Mouse (Mus musculus) intestine, embryonic 15.5 days (tissue): ENCODE measurements at regions not wholly inside any gene's neighbourhood (a gene's known extent, or its start where the extent isn't known, plus 50 kb on each side); places are given as distances from the start of the nearest gene placed in this dataset.

Source experiments
- ATAC-seq: fragments of 200-750 bp; cut with Nextera tagmentation; 2 replicates; pipeline ENCODE4 v1.8.0; 2017; ENCODE audit warnings: moderate TSS enrichment, moderate library complexity
- H3K27ac ChIP-seq: fragments of 300-500 bp; sonication (generic); 2 replicates; pipeline ENCODE4 v1.5.1; 2015; ENCODE audit warnings: mild to moderate bottlenecking, inconsistent platforms
- H3K27me3 ChIP-seq: fragments of 300-500 bp; sonication (generic); replicated peaks from 2 replicates; pipeline ENCODE4 v1.6.1; 2015; ENCODE audit warnings: inconsistent platforms
- H3K36me3 ChIP-seq: fragments of 300-500 bp; sonication (generic); 2 replicates; pipeline ENCODE4 v1.6.1; 2015; ENCODE audit warnings: inconsistent platforms
- H3K4me1 ChIP-seq: fragments of 300-500 bp; sonication (generic); replicated peaks from 2 replicates; pipeline ENCODE4 v1.6.1; 2015; ENCODE audit warnings: inconsistent platforms
- H3K4me2 ChIP-seq: fragments of 300-500 bp; sonication (generic); replicated peaks from 2 replicates; pipeline ENCODE4 v1.6.1; 2015; ENCODE audit warnings: mild to moderate bottlenecking, inconsistent platforms
- H3K4me3 ChIP-seq: fragments of 300-500 bp; sonication (generic); replicated peaks from 2 replicates; pipeline ENCODE4 v1.5.1; 2015; ENCODE audit warnings: inconsistent platforms
- H3K9ac ChIP-seq: fragments of 300-500 bp; sonication (generic); 2 replicates; pipeline ENCODE4 v1.6.1; 2015; ENCODE audit warnings: inconsistent platforms
- H3K9me3 ChIP-seq: fragments of 300-500 bp; sonication (generic); 2 replicates; pipeline ENCODE4 v1.6.1; 2016; ENCODE audit warnings: inconsistent platforms
- WGBS: fragments of 180-500 bp; shearing (Covaris S2); methylation state at CpG from one replicate; pipeline ENCODE4 v1.1.7; 2015; 5-methylcytosine and 5-hydroxymethylcytosine counted together

DNA sequence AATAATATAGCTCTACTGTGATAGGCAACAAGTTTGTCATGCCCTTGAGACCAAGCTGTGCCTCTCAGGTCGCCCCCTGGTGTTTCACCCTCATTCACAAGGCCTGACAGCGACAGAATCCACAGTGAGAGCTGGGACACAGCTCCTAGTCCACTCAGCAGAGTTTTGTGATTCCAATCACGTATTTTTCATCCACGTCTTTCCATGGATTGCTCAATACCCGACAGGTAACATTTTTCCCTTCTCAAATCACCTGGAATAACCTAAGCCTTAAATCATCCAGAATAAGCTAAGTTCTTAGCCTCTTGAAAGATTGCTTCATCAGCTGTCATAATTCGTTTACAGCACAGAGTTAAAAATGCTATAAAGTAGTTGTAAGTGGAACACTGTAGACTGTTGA, 211.3 kb downstream of the Ccdc91 start:
- ATAC-seq: no peak
- Histone ChIP-seq H3K9me3 (no peaks in the 10 kb centered on the region), H3K9ac (no peak overlapping the region), H3K27ac (no peak overlapping the region), H3K4me2 (no peak overlapping the region), H3K4me1 (no peaks in the 10 kb centered on the region), H3K27me3 (no peaks in the 10 kb centered on the region), H3K36me3 (no peaks in the 10 kb centered on the region), H3K4me3 (no peak overlapping the region)
- WGBS: 76% methylated on average over 6 of the region's 6 CpGs

DNA sequence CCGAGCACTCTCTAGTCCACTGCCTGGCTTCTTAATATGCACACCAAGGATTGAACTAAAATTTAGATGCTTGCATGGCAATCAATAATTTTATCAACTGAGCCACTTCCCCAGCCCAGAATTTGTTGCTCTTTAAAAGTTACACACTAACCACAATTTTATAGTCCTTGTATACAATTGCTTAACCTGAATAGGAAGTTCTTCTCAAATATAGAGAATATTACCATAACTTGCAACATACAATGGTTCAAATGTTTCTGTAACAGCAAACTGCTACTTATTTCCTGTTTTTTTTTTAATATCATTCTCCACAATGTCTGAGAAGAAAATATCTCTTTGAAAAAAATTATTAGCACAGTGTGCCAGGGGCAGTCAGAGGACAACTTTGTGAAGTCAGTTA, 222.6 kb downstream of the Ccdc91 start:
- Histone ChIP-seq H3K9ac (no peak overlapping the region), H3K4me2 (no peak overlapping the region), H3K9me3 (no peaks in the 10 kb centered on the region), H3K4me3 (no peak overlapping the region), H3K36me3 (no peaks in the 10 kb centered on the region), H3K27me3 (no peaks in the 10 kb centered on the region), H3K4me1 (no peaks in the 10 kb centered on the region), H3K27ac (no peak overlapping the region)
- no peak for ATAC-seq
- 79% methylated on average over 1 of the region's 1 CpGs for WGBS

DNA sequence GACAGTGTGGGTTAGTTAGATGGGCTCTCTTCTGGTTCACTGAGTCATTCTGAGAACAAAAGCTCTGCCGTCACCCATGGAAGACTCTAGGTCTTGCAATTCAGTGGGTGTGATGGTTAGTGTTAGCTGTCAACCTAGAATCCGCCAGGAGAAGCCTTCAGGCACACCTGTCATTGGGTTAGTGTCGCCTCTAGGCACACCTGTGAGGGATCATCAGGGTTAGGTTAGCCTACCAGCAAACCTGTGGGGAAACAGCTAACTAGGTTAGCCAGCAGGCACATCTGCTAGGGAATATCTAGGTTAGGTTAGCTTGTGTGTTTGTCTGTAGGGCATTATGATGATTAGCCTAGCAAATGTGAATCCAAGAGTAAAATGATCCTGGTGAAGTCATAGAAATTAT, 223.8 kb downstream of the Ccdc91 start:
- no peak for ATAC-seq
- Histone ChIP-seq H3K36me3 (no peaks in the 10 kb centered on the region), H3K9me3 (no peaks in the 10 kb centered on the region), H3K27me3 (no peaks in the 10 kb centered on the region), H3K4me2 (no peak overlapping the region), H3K9ac (no peak overlapping the region), H3K27ac (no peak overlapping the region), H3K4me1 (no peaks in the 10 kb centered on the region), H3K4me3 (no peak overlapping the region)
- 73% methylated on average over 3 of the region's 3 CpGs for WGBS

DNA sequence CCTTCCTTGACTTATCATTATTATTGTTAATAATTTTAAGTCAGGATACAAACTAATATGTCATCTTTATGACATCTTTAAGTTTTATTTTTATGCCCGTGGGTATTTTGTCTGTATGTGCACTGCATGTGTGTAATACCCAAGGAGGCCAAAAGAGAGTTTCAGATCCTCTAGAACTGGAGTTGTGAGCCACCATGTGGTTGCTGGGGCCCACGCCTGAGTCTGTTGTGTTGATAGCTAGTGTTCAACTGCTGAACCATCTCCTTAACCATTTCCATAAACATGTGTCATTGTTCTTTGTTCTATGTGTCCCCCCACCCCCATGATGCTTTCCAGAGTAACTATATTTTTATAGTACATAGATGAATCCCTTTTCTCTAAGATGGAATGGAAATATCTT, 225.0 kb downstream of the Ccdc91 start:
- H3K4me3 ChIP-seq: no peak overlapping the region
- H3K27ac ChIP-seq: no peak overlapping the region
- no peaks in the 10 kb centered on the region for H3K9me3 ChIP-seq
- H3K4me1 ChIP-seq: no peaks in the 10 kb centered on the region
- 61% methylated on average over 2 of the region's 2 CpGs for WGBS
- H3K36me3 ChIP-seq: no peaks in the 10 kb centered on the region
- no peaks in the 10 kb centered on the region for H3K27me3 ChIP-seq
- ATAC-seq: no peak
- H3K9ac ChIP-seq: no peak overlapping the region
- no peak overlapping the region for H3K4me2 ChIP-seq

DNA sequence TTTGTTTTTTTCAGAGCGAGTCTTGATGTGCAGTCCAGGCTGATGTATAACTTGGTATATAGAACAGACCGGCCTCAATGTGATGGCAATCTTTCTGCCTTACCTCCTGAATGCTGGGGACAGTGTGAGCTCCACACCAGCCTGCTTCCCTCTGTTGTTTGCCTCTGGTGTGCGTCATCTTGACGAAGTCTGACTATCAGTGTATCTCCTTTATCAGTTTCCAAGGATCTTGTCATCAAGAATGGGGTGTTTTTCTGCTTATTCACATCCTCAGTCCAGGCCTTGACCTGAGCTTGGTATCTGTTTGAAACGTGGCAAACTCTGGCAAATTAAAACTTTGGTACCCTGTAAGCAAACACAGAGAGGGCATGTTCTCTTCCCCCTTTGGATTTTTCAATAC, 226.3 kb downstream of the Ccdc91 start:
- Histone ChIP-seq H3K4me2 (no peak overlapping the region), H3K27ac (no peak overlapping the region)
- no peak for ATAC-seq

DNA sequence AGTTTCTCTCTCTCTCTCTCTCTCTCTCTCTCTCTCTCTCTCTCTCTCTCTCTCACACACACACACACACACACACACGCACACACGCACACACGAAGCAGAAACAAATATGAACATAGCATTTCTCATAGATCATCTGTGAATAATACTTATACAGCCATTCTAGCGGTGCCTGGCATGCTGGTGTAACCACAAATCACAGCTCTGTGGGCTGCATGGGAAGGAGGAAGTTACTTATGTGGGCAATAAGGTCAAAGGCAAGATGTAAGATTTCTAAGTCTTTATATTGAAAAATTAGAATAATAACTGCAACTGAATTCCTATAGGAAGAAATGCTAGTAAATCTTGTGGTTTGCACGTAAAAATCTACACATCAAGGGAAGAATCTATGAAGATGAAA, 228.7 kb downstream of the Ccdc91 start:
- no peaks in the 10 kb centered on the region for H3K36me3 ChIP-seq

More for the DNA sequence above, 226.3 kb downstream of the Ccdc91 start:
- H3K36me3 ChIP-seq: no peaks in the 10 kb centered on the region
- no peaks in the 10 kb centered on the region for H3K4me1 ChIP-seq
- no peak overlapping the region for H3K4me3 ChIP-seq
- no peaks in the 10 kb centered on the region for H3K27me3 ChIP-seq
- no peaks in the 10 kb centered on the region for H3K9me3 ChIP-seq
- no peak overlapping the region for H3K9ac ChIP-seq
- WGBS: 50% methylated on average over 5 of the region's 5 CpGs

DNA sequence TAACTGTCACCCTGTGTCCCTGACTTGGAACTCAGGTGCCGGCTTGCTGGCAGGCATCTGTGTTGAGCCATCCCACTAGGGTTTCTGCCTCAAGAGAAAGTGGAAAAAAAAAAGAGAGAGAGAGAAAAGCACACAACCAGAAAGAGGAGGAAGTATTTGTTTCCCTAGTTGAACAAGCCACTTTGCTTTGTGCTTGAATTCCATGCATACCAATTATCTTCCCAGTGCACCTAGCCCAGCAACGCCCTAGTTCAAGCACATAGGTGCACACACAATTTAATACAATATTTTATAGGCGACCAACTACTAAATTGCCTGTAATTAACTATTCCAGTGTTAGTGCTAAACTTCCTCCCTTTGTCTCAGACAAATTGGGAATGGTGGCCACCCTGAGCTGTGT, 230.3 kb downstream of the Ccdc91 start:
- Histone ChIP-seq H3K9me3 (no peaks in the 10 kb centered on the region), H3K9ac (no peak overlapping the region), H3K27me3 (no peaks in the 10 kb centered on the region), H3K36me3 (no peaks in the 10 kb centered on the region), H3K4me1 (no peaks in the 10 kb centered on the region), H3K27ac (no peak overlapping the region), H3K4me2 (no peak overlapping the region), H3K4me3 (no peak overlapping the region)
- WGBS: 71% methylated on average over 3 of the region's 3 CpGs
- ATAC-seq: no peak

More for the DNA sequence above, 228.7 kb downstream of the Ccdc91 start:
- H3K4me2 ChIP-seq: no peak overlapping the region
- no peaks in the 10 kb centered on the region for H3K4me1 ChIP-seq
- H3K4me3 ChIP-seq: no peak overlapping the region
- H3K9ac ChIP-seq: no peak overlapping the region
- no peak for ATAC-seq
- no peak overlapping the region for H3K27ac ChIP-seq
- no peaks in the 10 kb centered on the region for H3K27me3 ChIP-seq
- WGBS: 80% methylated on average over 5 of the region's 5 CpGs
- no peaks in the 10 kb centered on the region for H3K9me3 ChIP-seq

DNA sequence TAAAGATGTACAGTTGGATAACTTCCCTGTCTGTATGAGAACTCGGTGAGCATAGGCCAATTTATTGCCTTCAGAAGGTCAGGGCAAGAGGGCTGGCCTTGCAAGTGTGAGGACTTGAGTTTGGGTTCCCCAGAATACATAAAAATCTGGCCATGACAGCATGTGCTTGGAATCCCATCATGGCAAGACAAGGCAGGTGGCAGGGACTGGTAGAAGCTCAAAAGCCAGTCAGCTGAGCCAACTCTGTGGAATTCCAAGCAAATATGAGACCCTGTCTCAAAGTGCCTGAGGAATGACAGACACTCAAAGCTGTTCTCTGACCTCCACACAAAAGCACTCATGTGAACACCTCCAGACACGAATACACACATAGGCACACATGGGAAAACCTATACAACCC, 231.1 kb downstream of the Ccdc91 start:
- no peaks in the 10 kb centered on the region for H3K27me3 ChIP-seq
- no peak overlapping the region for H3K9ac ChIP-seq
- 82% methylated on average over 2 of the region's 2 CpGs for WGBS
- no peak overlapping the region for H3K4me3 ChIP-seq
- ATAC-seq: no peak
- H3K4me2 ChIP-seq: no peak overlapping the region
- H3K4me1 ChIP-seq: no peaks in the 10 kb centered on the region
- H3K27ac ChIP-seq: no peak overlapping the region
- H3K36me3 ChIP-seq: no peaks in the 10 kb centered on the region
- H3K9me3 ChIP-seq: no peaks in the 10 kb centered on the region

DNA sequence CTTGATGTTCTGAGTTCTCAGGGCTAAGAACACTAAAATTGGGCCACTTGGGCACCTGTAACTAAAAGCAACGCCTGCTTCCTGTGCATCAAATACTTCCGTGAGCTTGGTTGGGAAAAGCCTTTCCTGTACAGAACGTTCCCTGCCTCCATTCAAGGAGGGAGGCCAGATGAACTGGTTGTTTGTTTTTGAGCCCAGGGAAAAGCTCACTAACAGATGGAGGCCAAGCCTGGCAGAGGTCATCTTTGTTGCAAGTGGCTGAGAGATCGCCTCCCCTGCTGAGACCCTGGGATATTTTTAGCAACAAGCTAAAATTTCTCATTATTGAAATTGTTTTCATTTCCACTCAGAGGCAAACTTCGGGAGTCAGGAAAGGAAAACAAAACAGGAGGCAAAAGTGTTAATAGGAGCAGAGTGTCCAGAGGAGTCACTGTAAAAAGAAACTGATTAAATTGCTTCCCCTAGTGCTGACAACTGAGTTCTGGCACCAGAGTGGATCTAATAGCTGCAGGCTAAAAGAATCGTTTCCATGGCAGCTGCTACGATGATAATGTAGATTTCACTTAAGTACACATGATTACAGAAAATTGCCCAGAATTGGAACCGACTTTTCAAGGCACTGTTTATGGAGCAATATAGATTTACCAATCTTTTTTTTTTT, 242.6 kb downstream of the Ccdc91 start:
- Histone ChIP-seq H3K9me3 (no peaks in the 10 kb centered on the region), H3K27ac (no peak overlapping the region), H3K4me2 (no peak overlapping the region), H3K9ac (no peak overlapping the region), H3K4me1 (no peaks in the 10 kb centered on the region), H3K36me3 (no peaks in the 10 kb centered on the region), H3K4me3 (no peak overlapping the region), H3K27me3 (no peaks in the 10 kb centered on the region)
- 38% methylated on average over 8 of the region's 8 CpGs for WGBS
- no peak for ATAC-seq

DNA sequence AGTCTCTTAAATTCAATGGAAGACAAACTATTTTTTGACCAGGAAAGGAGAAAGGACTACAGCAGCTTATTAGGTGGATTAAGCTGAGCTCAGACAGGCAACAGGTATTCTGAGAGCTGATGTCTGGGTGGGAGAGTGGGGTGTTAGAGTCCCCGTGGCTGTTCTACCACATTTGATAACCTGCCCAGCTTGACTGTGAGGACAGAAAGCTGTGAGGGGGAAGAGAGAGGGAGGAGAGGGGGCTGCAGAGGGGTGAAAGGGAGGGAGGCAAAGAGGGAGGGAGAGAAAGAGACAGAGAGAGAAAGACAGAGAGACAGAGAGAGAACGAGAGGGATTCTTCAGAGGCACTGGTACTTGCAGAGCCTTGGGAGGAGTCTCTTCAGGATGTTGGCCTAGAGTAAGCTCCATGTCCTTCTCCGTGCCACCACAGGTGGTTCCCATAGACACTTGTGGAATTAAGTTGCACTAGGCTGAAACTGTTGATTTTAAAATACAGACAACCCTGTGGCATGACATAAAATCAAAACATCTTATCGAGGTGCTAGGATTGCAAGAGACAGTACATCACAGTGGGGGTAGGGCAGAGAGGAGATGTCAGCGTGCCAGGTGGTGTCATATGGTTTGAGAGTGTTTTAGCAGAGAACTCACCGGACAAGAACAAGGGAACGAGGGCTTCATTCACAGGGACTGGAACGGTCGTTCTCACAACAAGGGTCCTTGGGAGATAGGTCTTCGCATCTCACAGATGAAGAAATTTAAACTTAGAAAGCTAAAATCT, 243.3 kb downstream of the Ccdc91 start:
- no peak overlapping the region for H3K9ac ChIP-seq
- H3K4me1 ChIP-seq: no peaks in the 10 kb centered on the region
- no peak overlapping the region for H3K27ac ChIP-seq
- H3K4me3 ChIP-seq: no peak overlapping the region
- no peaks in the 10 kb centered on the region for H3K36me3 ChIP-seq
- WGBS: 66% methylated on average over 10 of the region's 10 CpGs
- H3K9me3 ChIP-seq: no peaks in the 10 kb centered on the region
- no peaks in the 10 kb centered on the region for H3K27me3 ChIP-seq
- no peak for ATAC-seq
- no peak overlapping the region for H3K4me2 ChIP-seq

DNA sequence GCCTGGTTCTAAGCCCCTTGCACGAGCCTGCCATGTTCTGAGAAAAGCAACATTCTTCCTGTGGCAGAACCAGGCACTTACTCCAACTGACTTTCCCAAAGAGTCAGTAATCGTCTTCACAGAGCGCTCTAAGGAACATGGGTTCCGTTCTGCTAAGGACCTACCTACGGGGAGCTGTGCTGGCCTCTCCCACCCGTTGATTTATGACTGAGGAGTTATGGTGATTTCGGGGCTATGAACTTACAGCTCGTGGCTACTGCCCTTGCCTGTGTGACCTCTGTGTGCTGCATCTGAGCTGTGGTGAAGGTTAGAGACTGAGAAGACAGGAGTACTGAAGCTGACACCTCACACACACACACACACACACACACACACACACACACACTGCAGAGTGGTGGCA, 243.9 kb downstream of the Ccdc91 start:
- H3K4me2 ChIP-seq: no peak overlapping the region
- no peaks in the 10 kb centered on the region for H3K36me3 ChIP-seq
- H3K4me3 ChIP-seq: no peak overlapping the region
- H3K27me3 ChIP-seq: no peaks in the 10 kb centered on the region
- H3K4me1 ChIP-seq: no peaks in the 10 kb centered on the region
- no peak overlapping the region for H3K27ac ChIP-seq
- 54% methylated on average over 8 of the region's 8 CpGs for WGBS
- no peak for ATAC-seq
- H3K9me3 ChIP-seq: no peaks in the 10 kb centered on the region
- H3K9ac ChIP-seq: no peak overlapping the region

DNA sequence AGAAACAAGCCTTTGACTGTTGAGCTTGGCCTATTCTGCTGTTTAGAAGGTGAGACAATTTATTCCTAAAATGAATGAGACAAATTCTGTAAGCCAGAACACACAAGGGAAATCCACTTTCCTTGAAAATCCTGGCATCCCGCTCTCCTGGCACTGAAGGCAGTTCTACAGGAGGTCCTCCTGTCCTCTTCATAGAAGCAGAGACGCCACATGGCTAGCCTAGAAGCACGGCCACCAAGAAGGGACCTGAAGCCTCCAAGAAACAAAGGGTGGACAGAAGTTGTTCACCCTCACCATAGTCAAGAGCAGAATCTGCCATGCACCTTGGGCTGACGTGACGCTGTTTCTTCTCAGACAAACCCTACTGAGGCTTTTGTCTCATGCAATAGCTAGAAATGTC, 247.7 kb downstream of the Ccdc91 start:
- 90% methylated on average over 5 of the region's 5 CpGs for WGBS
- H3K27me3 ChIP-seq: no peaks in the 10 kb centered on the region
- no peak overlapping the region for H3K27ac ChIP-seq

DNA sequence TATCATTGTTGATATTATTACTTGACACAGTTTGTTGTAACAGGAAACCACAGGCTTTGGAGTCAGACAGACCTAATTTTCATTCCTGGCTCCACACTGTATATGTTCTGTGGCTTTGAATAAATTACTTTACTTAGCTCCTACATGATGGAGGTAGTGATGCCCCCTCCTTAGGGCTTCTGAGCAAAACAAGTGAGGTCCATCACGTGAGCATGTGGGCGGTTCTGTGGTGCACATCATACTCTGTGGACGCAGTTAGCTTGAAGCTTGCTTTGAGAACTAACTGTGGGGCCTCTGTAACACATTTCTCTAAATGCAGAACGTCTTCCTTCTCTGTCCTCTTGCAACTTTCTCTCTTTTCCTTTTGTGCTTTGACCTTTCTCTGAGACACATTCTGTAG, 251.4 kb downstream of the Ccdc91 start:
- Histone ChIP-seq H3K36me3 (no peaks in the 10 kb centered on the region), H3K27me3 (no peaks in the 10 kb centered on the region), H3K4me2 (no peak overlapping the region), H3K4me3 (no peak overlapping the region), H3K27ac (no peak overlapping the region), H3K9ac (no peak overlapping the region), H3K9me3 (no peaks in the 10 kb centered on the region), H3K4me1 (no peaks in the 10 kb centered on the region)
- 69% methylated on average over 4 of the region's 4 CpGs for WGBS
- no peak for ATAC-seq

More for the DNA sequence above, 247.7 kb downstream of the Ccdc91 start:
- Histone ChIP-seq H3K9ac (no peak overlapping the region), H3K36me3 (no peaks in the 10 kb centered on the region), H3K4me3 (no peak overlapping the region), H3K9me3 (no peaks in the 10 kb centered on the region), H3K4me2 (no peak overlapping the region), H3K4me1 (no peaks in the 10 kb centered on the region)
- no peak for ATAC-seq
